Mouse (Mus musculus) liver, embryonic 14.5 days (tissue): ENCODE measurements around the gene Vkorc1l1.

Source experiments
- CTCF ChIP-seq: IDR thresholded peaks from 2 replicates; pipeline ENCODE4 v1.5.1; 2016; ENCODE audit warnings: antibody characterized with exemption, low read depth, control low read depth
- EP300 ChIP-seq: IDR thresholded peaks from 2 replicates; pipeline ENCODE4 v1.6.1; 2016; ENCODE audit warnings: antibody characterized with exemption, low read depth

- no peak for TF ChIP-seq CTCF
- TF ChIP-seq EP300 = no peak
These were observed 81.4 kb downstream of the Vkorc1l1 start for GRCm38 (mm10) chr5:130023067-130023766.
